Mouse (Mus musculus): ENCODE measurements around the gene Galnt9. TPM values are rescaled to one million over a fixed set of nuclear protein-coding genes. Genes with fewer than 3 reads are reported as not detected.

The Galnt9 gene
- total RNA-seq, 1 experiment = 0.40 TPM

- Histone ChIP-seq H3K27ac (ENCODE audit: insufficient read depth, low read depth, low read length, poor library complexity, severe bottlenecking) (no peak overlapping the region; the same call in 1 of the 2 replicates), H3K36me3 (ENCODE audit: control insufficient read depth, insufficient read depth, low read length, poor library complexity, severe bottlenecking) (no peaks in the 10 kb centered on the region), H3K9ac (ENCODE audit: insufficient read depth, low read depth, low read length, poor library complexity, severe bottlenecking) (no peak overlapping the region), H3K4me3 (ENCODE audit: insufficient read depth in 1 of 2, low read depth in 1 of 2, low read length in 2 of 2, poor library complexity in 1 of 2, severe bottlenecking in 1 of 2) (no peak overlapping the region), H3K9me3 (ENCODE audit: control insufficient read depth, insufficient read depth, low read depth, low read length) (no peaks in the 10 kb centered on the region), H3K4me1 (ENCODE audit: control insufficient read depth in 2 of 2, insufficient read depth in 2 of 2, low read length in 2 of 2, poor library complexity in 1 of 2) (no peaks in the 10 kb centered on the region)
- no peak for DNase-seq (ENCODE audit: low read depth, low spot score)
- TF ChIP-seq CHD2 (IDR thresholded peaks at IDR 0.05; ENCODE audit: low read depth, low read length) = no peak
- TF ChIP-seq MAFK (IDR thresholded peaks at IDR 0.05; ENCODE audit: insufficient read depth, low read depth, low read length) = no peak
- TF ChIP-seq ZC3H11A (IDR thresholded peaks at IDR 0.05; ENCODE audit: borderline replicate concordance, low read depth, low read length) = no peak
- no peak for TF ChIP-seq HCFC1 (IDR thresholded peaks at IDR 0.05; ENCODE audit: borderline replicate concordance, insufficient read depth, low read length)
- TF ChIP-seq ZNF384 (IDR thresholded peaks at IDR 0.05; ENCODE audit: low read depth, low read length) = no peak
- in situ Hi-C loops (cut with MboI; ENCODE audit: low sequenced_read_pairs in 2 of 2, unreplicated experiment in 2 of 2) = no loop called here
Observed at GRCm38 (mm10) chr5:110500233-110500632, 43.9 kb upstream of the Galnt9 start.

- H3K4me3 ChIP-seq (ENCODE audit: insufficient read depth in 1 of 2, low read depth in 1 of 2, low read length in 2 of 2, poor library complexity in 1 of 2, severe bottlenecking in 1 of 2) = no peak overlapping the region
- in situ Hi-C loops (cut with MboI; ENCODE audit: low sequenced_read_pairs in 2 of 2, unreplicated experiment in 2 of 2) = no loop called here
Observed at GRCm38 (mm10) chr5:110503361-110503760, 40.8 kb upstream of the Galnt9 start.

GRCm38 (mm10) chr5:110505611-110506294 is 38.4 kb upstream of the Galnt9 start:
- Histone ChIP-seq H3K4me3 (ENCODE audit: insufficient read depth in 1 of 2, low read depth in 1 of 2, low read length in 2 of 2, poor library complexity in 1 of 2, severe bottlenecking in 1 of 2) (no peak overlapping the region), H3K4me1 (ENCODE audit: control insufficient read depth in 2 of 2, insufficient read depth in 2 of 2, low read length in 2 of 2, poor library complexity in 1 of 2) (peaks cover 0 to 2% of the 10 kb centered on the region in 2 experiments; a peak in 1 of 4 replicates), H3K27ac (ENCODE audit: insufficient read depth, low read depth, low read length, poor library complexity, severe bottlenecking) (no peak overlapping the region), H3K36me3 (ENCODE audit: control insufficient read depth, insufficient read depth, low read length, poor library complexity, severe bottlenecking) (no peaks in the 10 kb centered on the region), H3K9me3 (ENCODE audit: control insufficient read depth, insufficient read depth, low read depth, low read length) (no peaks in the 10 kb centered on the region), H3K9ac (ENCODE audit: insufficient read depth, low read depth, low read length, poor library complexity, severe bottlenecking) (no peak overlapping the region)
- no peak for TF ChIP-seq CHD2 (IDR thresholded peaks at IDR 0.05; ENCODE audit: low read depth, low read length)
- TF ChIP-seq ZC3H11A (IDR thresholded peaks at IDR 0.05; ENCODE audit: borderline replicate concordance, low read depth, low read length) = no peak
- TF ChIP-seq HCFC1 (IDR thresholded peaks at IDR 0.05; ENCODE audit: borderline replicate concordance, insufficient read depth, low read length) = no peak
- no peak for TF ChIP-seq MAFK (IDR thresholded peaks at IDR 0.05; ENCODE audit: insufficient read depth, low read depth, low read length)
- TF ChIP-seq ZNF384 (IDR thresholded peaks at IDR 0.05; ENCODE audit: low read depth, low read length) = no peak
- no peak for DNase-seq (ENCODE audit: low read depth, low spot score)
- in situ Hi-C loops (cut with MboI; ENCODE audit: low sequenced_read_pairs in 2 of 2, unreplicated experiment in 2 of 2) = no loop called here

More at GRCm38 (mm10) chr5:110503361-110503760, 40.8 kb upstream of the Galnt9 start:
- no peak for DNase-seq (ENCODE audit: low read depth, low spot score)
- Histone ChIP-seq H3K9ac (ENCODE audit: insufficient read depth, low read depth, low read length, poor library complexity, severe bottlenecking) (no peak overlapping the region), H3K4me1 (ENCODE audit: control insufficient read depth in 2 of 2, insufficient read depth in 2 of 2, low read length in 2 of 2, poor library complexity in 1 of 2) (peaks cover 0 to 2% of the 10 kb centered on the region in 2 experiments; a peak in 1 of 4 replicates), H3K9me3 (ENCODE audit: control insufficient read depth, insufficient read depth, low read depth, low read length) (no peaks in the 10 kb centered on the region), H3K27ac (ENCODE audit: insufficient read depth, low read depth, low read length, poor library complexity, severe bottlenecking) (no peak overlapping the region), H3K36me3 (ENCODE audit: control insufficient read depth, insufficient read depth, low read length, poor library complexity, severe bottlenecking) (no peaks in the 10 kb centered on the region)
- TF ChIP-seq HCFC1 (IDR thresholded peaks at IDR 0.05; ENCODE audit: borderline replicate concordance, insufficient read depth, low read length) (no peak), ZNF384 (IDR thresholded peaks at IDR 0.05; ENCODE audit: low read depth, low read length) (no peak), CHD2 (IDR thresholded peaks at IDR 0.05; ENCODE audit: low read depth, low read length) (no peak), ZC3H11A (IDR thresholded peaks at IDR 0.05; ENCODE audit: borderline replicate concordance, low read depth, low read length) (no peak), MAFK (IDR thresholded peaks at IDR 0.05; ENCODE audit: insufficient read depth, low read depth, low read length) (no peak)

- Histone ChIP-seq H3K4me3 (ENCODE audit: insufficient read depth in 1 of 2, low read depth in 1 of 2, low read length in 2 of 2, poor library complexity in 1 of 2, severe bottlenecking in 1 of 2) (no peak overlapping the region), H3K36me3 (ENCODE audit: control insufficient read depth, insufficient read depth, low read length, poor library complexity, severe bottlenecking) (no peaks in the 10 kb centered on the region), H3K9me3 (ENCODE audit: control insufficient read depth, insufficient read depth, low read depth, low read length) (no peaks in the 10 kb centered on the region), H3K9ac (ENCODE audit: insufficient read depth, low read depth, low read length, poor library complexity, severe bottlenecking) (no peak overlapping the region), H3K4me1 (ENCODE audit: control insufficient read depth in 2 of 2, insufficient read depth in 2 of 2, low read length in 2 of 2, poor library complexity in 1 of 2) (peaks cover 0 to 2% of the 10 kb centered on the region in 2 experiments; a peak in 1 of 4 replicates), H3K27ac (ENCODE audit: insufficient read depth, low read depth, low read length, poor library complexity, severe bottlenecking) (no peak overlapping the region)
- DNase-seq (ENCODE audit: low read depth, low spot score) = no peak
- in situ Hi-C loops (cut with MboI; ENCODE audit: low sequenced_read_pairs in 2 of 2, unreplicated experiment in 2 of 2) = no loop called here
- no peak for TF ChIP-seq HCFC1 (IDR thresholded peaks at IDR 0.05; ENCODE audit: borderline replicate concordance, insufficient read depth, low read length)
- TF ChIP-seq ZNF384 (IDR thresholded peaks at IDR 0.05; ENCODE audit: low read depth, low read length) = no peak
- TF ChIP-seq ZC3H11A (IDR thresholded peaks at IDR 0.05; ENCODE audit: borderline replicate concordance, low read depth, low read length) = no peak
- no peak for TF ChIP-seq MAFK (IDR thresholded peaks at IDR 0.05; ENCODE audit: insufficient read depth, low read depth, low read length)
- TF ChIP-seq CHD2 (IDR thresholded peaks at IDR 0.05; ENCODE audit: low read depth, low read length) = no peak
Observed at GRCm38 (mm10) chr5:110506295-110506616, 37.9 kb upstream of the Galnt9 start.
